Mouse (Mus musculus) myocyte (in vitro differentiated cells): ENCODE data around the gene Lonrf3.

Experiments used
- POLR2A ChIP-seq: IDR thresholded peaks from one replicate; pipeline ENCODE4 v1.6.1; 2011; ENCODE audit warnings: low read depth, mild to moderate bottlenecking, control low read depth, moderate library complexity; ENCODE audit not compliant: insufficient read length
- POLR2AphosphoS2 ChIP-seq: IDR thresholded peaks from one replicate; pipeline ENCODE4 v1.6.1; 2011; ENCODE audit warnings: low read depth, control low read depth; ENCODE audit not compliant: insufficient read length

DNA sequence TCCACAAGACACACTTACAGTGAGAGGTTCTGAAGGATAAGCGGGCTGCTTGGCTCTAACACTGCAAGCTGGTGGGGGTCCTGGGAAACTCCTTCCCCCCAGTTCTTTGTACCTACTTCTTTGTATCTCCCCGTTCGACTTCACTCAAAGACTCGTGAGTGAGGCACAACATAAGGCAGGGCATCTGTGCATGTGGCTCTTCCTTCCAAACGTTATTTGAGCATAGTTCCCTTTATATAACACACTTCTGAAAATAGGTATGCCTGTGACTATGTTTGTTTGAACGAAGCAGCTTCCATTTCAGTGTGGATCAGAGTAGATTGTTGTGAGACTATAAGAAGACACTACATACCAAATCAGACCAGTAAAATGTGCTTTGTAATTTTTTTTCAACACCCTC lies 64.5 kb downstream of the Lonrf3 start:
- TF ChIP-seq POLR2A (no peak), POLR2AphosphoS2 (no peak)
